Mouse (Mus musculus): ENCODE measurements around the gene Olfr524. TPM values are rescaled to one million over a fixed set of nuclear protein-coding genes. Genes with fewer than 3 reads are reported as not detected.

The Olfr524 gene
- polyA plus RNA-seq (2015; fragmentation: Nextera tagmentation; extraction: Ambion mirVana), result not detected in 2 replicates

- H3K4me2 ChIP-seq, result no peak within 1 kb of the TSS
- no peak for ATAC-seq
- 0 out of 2 replicates have a peak, but pooled peaks cover 3% of the 10 kb centered on the region for H3K27me3 ChIP-seq
Measured at GRCm38 (mm10) chr7:140205864-140206263, at the start of gene Olfr524. Olfr524 (minus strand) TSS chr7:140205964.

GRCm38 (mm10) chr7:140253780-140254299 lies 48.1 kb upstream of the Olfr524 start:
- ATAC-seq, result no peak
- Histone ChIP-seq H3K4me2 (no peak overlapping the region), H3K27me3 (no peaks in the 10 kb centered on the region), H3K9ac (no peak overlapping the region), H3K36me3 (ENCODE audit: poor library complexity, severe bottlenecking) (no peaks in the 10 kb centered on the region), H3K4me1 (no peaks in the 10 kb centered on the region), H3K9me3 (replicated peaks) (no peaks in the 10 kb centered on the region), H3K4me3 (no peak overlapping the region), H3K27ac (no peak overlapping the region)
- WGBS, result 87% methylated on average over 7 of the region's 7 CpGs

More at GRCm38 (mm10) chr7:140205864-140206263, at the start of gene Olfr524:
- Histone ChIP-seq H3K9me3 (replicated peaks) (no peaks in the 10 kb centered on the region), H3K36me3 (ENCODE audit: poor library complexity, severe bottlenecking) (no peaks in the 10 kb centered on the region), H3K27ac (no peak within 1 kb of the TSS), H3K9ac (no peak within 1 kb of the TSS), H3K4me3 (no peak within 1 kb of the TSS), H3K4me1 (no peaks in the 10 kb centered on the region)

GRCm38 (mm10) chr7:140247216-140247615 lies 41.5 kb upstream of the Olfr524 start, which contains the start of gene 5830411N06Rik:
5830411N06Rik (plus strand) TSS chr7:140247284.
- no peak within 1 kb of the TSS for H3K27ac ChIP-seq
- no peak within 1 kb of the TSS for H3K4me2 ChIP-seq
- peaks cover 2% of the 10 kb centered on the region for H3K9me3 ChIP-seq (replicated peaks)
- ATAC-seq, result no peak
- no peaks in the 10 kb centered on the region for H3K36me3 ChIP-seq (ENCODE audit: poor library complexity, severe bottlenecking)
- no peaks in the 10 kb centered on the region for H3K27me3 ChIP-seq
- no peak within 1 kb of the TSS for H3K9ac ChIP-seq
- no peak within 1 kb of the TSS for H3K4me3 ChIP-seq
- H3K4me1 ChIP-seq, result no peaks in the 10 kb centered on the region
- 89% methylated on average over 4 of the region's 4 CpGs for WGBS

- H3K36me3 ChIP-seq (ENCODE audit: poor library complexity, severe bottlenecking), result no peaks in the 10 kb centered on the region
- no peak overlapping the region for H3K27ac ChIP-seq
- H3K4me2 ChIP-seq, result no peak overlapping the region
- H3K4me1 ChIP-seq, result no peaks in the 10 kb centered on the region
- no peak for ATAC-seq
- no peak overlapping the region for H3K4me3 ChIP-seq
- no peaks in the 10 kb centered on the region for H3K9me3 ChIP-seq (replicated peaks)
- H3K27me3 ChIP-seq, result no peaks in the 10 kb centered on the region
- WGBS, result 97% methylated on average over 3 of the region's 3 CpGs
- no peak overlapping the region for H3K9ac ChIP-seq
Measured at GRCm38 (mm10) chr7:140233696-140234095, 27.9 kb upstream of the Olfr524 start.

- WGBS, result 71% methylated on average over 2 of the region's 2 CpGs
Measured at GRCm38 (mm10) chr7:140231026-140231425, 25.3 kb upstream of the Olfr524 start.

GRCm38 (mm10) chr7:140228476-140228875 lies 22.7 kb upstream of the Olfr524 start:
- H3K4me3 ChIP-seq, result no peak overlapping the region
- H3K9me3 ChIP-seq (replicated peaks), result no peaks in the 10 kb centered on the region
- no peak overlapping the region for H3K9ac ChIP-seq
- H3K27ac ChIP-seq, result no peak overlapping the region
- WGBS, result 89% methylated on average over 13 of the region's 13 CpGs
- H3K27me3 ChIP-seq, result no peaks in the 10 kb centered on the region
- H3K4me1 ChIP-seq, result no peaks in the 10 kb centered on the region
- no peaks in the 10 kb centered on the region for H3K36me3 ChIP-seq (ENCODE audit: poor library complexity, severe bottlenecking)
- ATAC-seq, result no peak
- H3K4me2 ChIP-seq, result no peak overlapping the region

More at GRCm38 (mm10) chr7:140231026-140231425, 25.3 kb upstream of the Olfr524 start:
- no peak for ATAC-seq
- Histone ChIP-seq H3K27me3 (no peaks in the 10 kb centered on the region), H3K4me1 (no peaks in the 10 kb centered on the region), H3K4me3 (no peak overlapping the region), H3K9me3 (replicated peaks) (no peaks in the 10 kb centered on the region), H3K27ac (no peak overlapping the region), H3K9ac (no peak overlapping the region), H3K36me3 (ENCODE audit: poor library complexity, severe bottlenecking) (no peaks in the 10 kb centered on the region), H3K4me2 (no peak overlapping the region)

- Histone ChIP-seq H3K4me3 (no peak overlapping the region), H3K9ac (no peak overlapping the region), H3K27ac (no peak overlapping the region), H3K4me1 (no peaks in the 10 kb centered on the region), H3K27me3 (no peaks in the 10 kb centered on the region), H3K4me2 (no peak overlapping the region), H3K9me3 (replicated peaks) (no peaks in the 10 kb centered on the region), H3K36me3 (ENCODE audit: poor library complexity, severe bottlenecking) (no peaks in the 10 kb centered on the region)
- no peak for ATAC-seq
- 89% methylated on average over 13 of the region's 13 CpGs for WGBS
Measured at GRCm38 (mm10) chr7:140224209-140224608, 18.4 kb upstream of the Olfr524 start.

GRCm38 (mm10) chr7:140220375-140220774 lies 14.6 kb upstream of the Olfr524 start:
- H3K4me3 ChIP-seq, result no peak overlapping the region
- H3K9me3 ChIP-seq (replicated peaks), result no peaks in the 10 kb centered on the region
- H3K27ac ChIP-seq, result no peak overlapping the region
- 89% methylated on average over 4 of the region's 4 CpGs for WGBS
- no peak overlapping the region for H3K4me2 ChIP-seq
- no peak for ATAC-seq
- H3K9ac ChIP-seq, result no peak overlapping the region
- H3K4me1 ChIP-seq, result no peaks in the 10 kb centered on the region
- no peaks in the 10 kb centered on the region for H3K36me3 ChIP-seq (ENCODE audit: poor library complexity, severe bottlenecking)
- H3K27me3 ChIP-seq, result no peaks in the 10 kb centered on the region

GRCm38 (mm10) chr7:140219268-140219667 lies 13.5 kb upstream of the Olfr524 start:
- no peaks in the 10 kb centered on the region for H3K9me3 ChIP-seq (replicated peaks)
- H3K36me3 ChIP-seq (ENCODE audit: poor library complexity, severe bottlenecking), result no peaks in the 10 kb centered on the region
- no peaks in the 10 kb centered on the region for H3K27me3 ChIP-seq
- no peak overlapping the region for H3K9ac ChIP-seq
- H3K4me3 ChIP-seq, result no peak overlapping the region
- H3K27ac ChIP-seq, result no peak overlapping the region
- no peak overlapping the region for H3K4me2 ChIP-seq
- ATAC-seq, result no peak
- no peaks in the 10 kb centered on the region for H3K4me1 ChIP-seq
- WGBS, result 41% methylated on average over 1 of the region's 1 CpGs

- no peak for ATAC-seq
- Histone ChIP-seq H3K27me3 (no peaks in the 10 kb centered on the region), H3K4me3 (no peak within 1 kb of the TSS), H3K9me3 (replicated peaks) (no peaks in the 10 kb centered on the region), H3K27ac (no peak within 1 kb of the TSS), H3K4me1 (no peaks in the 10 kb centered on the region), H3K9ac (no peak within 1 kb of the TSS), H3K36me3 (ENCODE audit: poor library complexity, severe bottlenecking) (no peaks in the 10 kb centered on the region), H3K4me2 (no peak within 1 kb of the TSS)
- 91% methylated on average over 2 of the region's 2 CpGs for WGBS
Measured at GRCm38 (mm10) chr7:140217967-140218366, 12.2 kb upstream of the Olfr524 start, which contains the start of gene Cd163l1. Cd163l1 (plus strand) TSS chr7:140218267.

GRCm38 (mm10) chr7:140213841-140214240 lies 8.1 kb upstream of the Olfr524 start:
- H3K9me3 ChIP-seq (replicated peaks), result no peaks in the 10 kb centered on the region
- H3K27me3 ChIP-seq, result no peaks in the 10 kb centered on the region
- no peak overlapping the region for H3K4me3 ChIP-seq
- no peaks in the 10 kb centered on the region for H3K36me3 ChIP-seq (ENCODE audit: poor library complexity, severe bottlenecking)
- H3K4me2 ChIP-seq, result no peak overlapping the region
- no peak overlapping the region for H3K9ac ChIP-seq
- no peak overlapping the region for H3K27ac ChIP-seq
- WGBS, result 84% methylated on average over 5 of the region's 5 CpGs
- no peak for ATAC-seq
- no peaks in the 10 kb centered on the region for H3K4me1 ChIP-seq

- 89% methylated on average over 3 of the region's 3 CpGs for WGBS
- Histone ChIP-seq H3K9ac (no peak overlapping the region), H3K36me3 (ENCODE audit: poor library complexity, severe bottlenecking) (no peaks in the 10 kb centered on the region), H3K27me3 (0 out of 2 replicates have a peak, but pooled peaks cover 3% of the 10 kb centered on the region), H3K4me3 (no peak overlapping the region), H3K4me1 (no peaks in the 10 kb centered on the region), H3K9me3 (replicated peaks) (no peaks in the 10 kb centered on the region), H3K4me2 (no peak overlapping the region), H3K27ac (no peak overlapping the region)
- ATAC-seq, result no peak
Measured at GRCm38 (mm10) chr7:140208677-140209076, 2.9 kb upstream of the Olfr524 start.

GRCm38 (mm10) chr7:140208153-140208552 lies 2.4 kb upstream of the Olfr524 start:
- Histone ChIP-seq H3K27me3 (0 out of 2 replicates have a peak, but pooled peaks cover 3% of the 10 kb centered on the region), H3K27ac (no peak overlapping the region), H3K9me3 (replicated peaks) (no peaks in the 10 kb centered on the region), H3K4me2 (no peak overlapping the region), H3K4me1 (no peaks in the 10 kb centered on the region), H3K4me3 (no peak overlapping the region), H3K9ac (no peak overlapping the region), H3K36me3 (ENCODE audit: poor library complexity, severe bottlenecking) (no peaks in the 10 kb centered on the region)
- ATAC-seq, result no peak
- WGBS, result 80% methylated on average over 8 of the region's 8 CpGs
